Mouse (Mus musculus) liver, postnatal 0 days (tissue): ENCODE results near the gene Pde2a.

ENCODE experiments used
- CTCF ChIP-seq: sonication (generic); IDR thresholded peaks from 2 replicates; pipeline ENCODE4 v1.5.1; 2016; ENCODE audit warnings: antibody characterized with exemption, low read depth
- EP300 ChIP-seq: IDR thresholded peaks from 2 replicates; pipeline ENCODE4 v1.6.1; 2016; ENCODE audit warnings: antibody characterized with exemption, low read depth, mild to moderate bottlenecking

- TF ChIP-seq CTCF (peak; percentile 47), EP300 (no peak)
Measured at GRCm38 (mm10) chr7:101403831-101404230, 17.7 kb upstream of the Pde2a start.
